In the genomic region with DNA sequence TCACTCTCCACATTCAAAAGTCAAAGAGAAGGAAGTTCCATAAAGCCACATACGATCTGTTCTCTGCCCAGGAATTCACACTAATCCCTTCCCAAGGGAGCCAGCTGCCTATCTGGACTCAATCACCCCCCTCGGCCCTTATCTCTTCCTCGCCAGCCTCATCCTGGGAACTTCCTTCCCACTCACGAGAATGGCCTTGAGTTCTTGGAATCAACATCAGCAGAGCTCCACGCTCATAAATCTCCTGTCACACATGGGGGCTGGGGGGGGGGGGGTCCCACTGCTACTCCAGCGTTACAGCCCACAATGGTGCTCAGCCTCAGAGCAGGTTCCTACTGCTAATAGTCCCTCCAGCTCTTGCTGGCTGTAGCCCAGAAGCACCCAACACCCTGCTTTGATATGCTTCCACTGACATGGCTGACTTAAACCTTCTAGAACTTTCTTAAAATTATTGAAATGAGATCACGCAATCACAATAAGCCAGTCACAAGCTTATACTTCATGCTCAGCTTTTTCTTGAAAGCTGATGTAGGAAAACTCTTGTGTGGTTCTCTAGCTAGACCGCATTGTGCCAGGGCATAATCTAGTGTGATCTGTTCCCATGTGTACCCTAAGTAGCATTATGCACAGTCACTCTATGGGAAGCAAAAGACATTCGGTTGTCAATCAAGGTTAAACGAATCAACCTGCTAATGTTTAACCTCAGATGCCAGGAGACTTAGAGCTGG, we compare ENCODE assay signal across 13 mouse cellular contexts.
DNase-seq lines count a peak whose midpoint lies in the region; ATAC-seq and TF ChIP-seq lines count a peak whose summit lies in the region.
"Had no signal": no experiment of that assay in that cellular context is flagged by ENCODE, and none has a peak within 500 bp of the region (broad histone marks: within the 10 kb centered on the region; RNA-seq: fewer than 3 reads in every experiment).

No protein-coding gene starts in this region.

- 53% methylated on average over 10 of the region's 10 CpGs for WGBS in embryonic facial prominence, embryonic 14.5 days
- 76% methylated on average over 10 of the region's 10 CpGs for WGBS in embryonic facial prominence, embryonic 10.5 days
- WGBS in intestine, embryonic 15.5 days, result 41% methylated on average over 10 of the region's 10 CpGs
- 36% methylated on average over 10 of the region's 10 CpGs for WGBS in kidney, postnatal 0 days

- H3K27me3 ChIP-seq in embryonic facial prominence, embryonic 14.5 days (replicated peaks; ENCODE audit: control insufficient read depth, insufficient read depth, low read length), result no peaks in the 10 kb centered on the region
- H3K27me3 ChIP-seq in embryonic facial prominence, embryonic 10.5 days (replicated peaks; ENCODE audit: low read depth, poor library complexity, severe bottlenecking), result no peaks in the 10 kb centered on the region
- H3K27me3 ChIP-seq in intestine, embryonic 15.5 days (replicated peaks), result no peaks in the 10 kb centered on the region
- no peaks in the 10 kb centered on the region for H3K27me3 ChIP-seq in kidney, postnatal 0 days (ENCODE audit: insufficient read depth, low read length)
- H3K27me3 ChIP-seq: limb, embryonic 13.5 days had no signal

- no peak for TF ChIP-seq CTCF in kidney, postnatal 0 days (IDR thresholded peaks at IDR 0.05; ENCODE audit: low read depth)

- H3K36me3 ChIP-seq in embryonic facial prominence, embryonic 14.5 days (ENCODE audit: control insufficient read depth, insufficient read depth, low read length), result peaks cover 70% of the 10 kb centered on the region
- peaks cover 96% of the 10 kb centered on the region for H3K36me3 ChIP-seq in embryonic facial prominence, embryonic 10.5 days (replicated peaks)
- H3K36me3 ChIP-seq in intestine, embryonic 15.5 days, result peaks cover 17% of the 10 kb centered on the region
- peaks cover 44% of the 10 kb centered on the region for H3K36me3 ChIP-seq in kidney, postnatal 0 days (ENCODE audit: insufficient read depth, low read length)

- no peak overlapping the region for H3K4me3 ChIP-seq in embryonic facial prominence, embryonic 14.5 days (ENCODE audit: low read depth, low read length)
- no peak overlapping the region for H3K4me3 ChIP-seq in embryonic facial prominence, embryonic 10.5 days
- no peak overlapping the region for H3K4me3 ChIP-seq in intestine, embryonic 15.5 days (replicated peaks)
- H3K4me3 ChIP-seq in kidney, postnatal 0 days (replicated peaks; ENCODE audit: low read depth, low read length), result no peak overlapping the region
- H3K4me3 ChIP-seq: limb, embryonic 13.5 days; midbrain, embryonic 10.5 days had no signal

- no peak overlapping the region for H3K4me2 ChIP-seq in embryonic facial prominence, embryonic 14.5 days (ENCODE audit: low read depth, low read length)
- no peak overlapping the region for H3K4me2 ChIP-seq in intestine, embryonic 15.5 days (replicated peaks)
- no peak overlapping the region for H3K4me2 ChIP-seq in kidney, postnatal 0 days (ENCODE audit: low read length)
- H3K4me2 ChIP-seq: limb, embryonic 13.5 days had no signal

- no peaks in the 10 kb centered on the region for H3K4me1 ChIP-seq in embryonic facial prominence, embryonic 14.5 days (ENCODE audit: control insufficient read depth, insufficient read depth, low read length)
- H3K4me1 ChIP-seq in embryonic facial prominence, embryonic 10.5 days, result no peaks in the 10 kb centered on the region
- H3K4me1 ChIP-seq in intestine, embryonic 15.5 days (replicated peaks), result no peaks in the 10 kb centered on the region; the same call in 1 of the 2 replicates
- H3K4me1 ChIP-seq in kidney, postnatal 0 days (replicated peaks; ENCODE audit: insufficient read depth, low read length), result peaks cover 15% of the 10 kb centered on the region; the same call in 1 of the 2 replicates
- H3K4me1 ChIP-seq: limb, embryonic 13.5 days had no signal

- peak; percentile 43 for DNase-seq in embryonic facial prominence, embryonic 14.5 days (ENCODE audit: low spot score)
- no peak for DNase-seq in embryonic facial prominence, embryonic 10.5 days (ENCODE audit: low spot score)
- DNase-seq in kidney, postnatal 0 days (ENCODE audit: low spot score), result peak; percentile 78
- DNase-seq in lung, postnatal 36 days, result peak; percentile 75
- no peak for DNase-seq in right cerebral cortex, adult 2 months (ENCODE audit: low spot score in 2 of 2)
- DNase-seq in thymus, adult 18-20 months, result no peak
- DNase-seq: cerebellum, adult 11 months; heart, adult 18-20 months; spleen, adult 18-20 months; thymus, adult 2 months had no signal

- H3K27ac ChIP-seq in embryonic facial prominence, embryonic 14.5 days (replicated peaks; ENCODE audit: low read depth, low read length), result no peak overlapping the region
- H3K27ac ChIP-seq in embryonic facial prominence, embryonic 10.5 days (replicated peaks), result no peak overlapping the region
- no peak overlapping the region for H3K27ac ChIP-seq in intestine, embryonic 15.5 days
- H3K27ac ChIP-seq in kidney, postnatal 0 days, result peak overlapping the region; percentile 78
- H3K27ac ChIP-seq: limb, embryonic 13.5 days had no signal

- ATAC-seq in embryonic facial prominence, embryonic 14.5 days (ENCODE audit: low read depth), result no peak
- ATAC-seq in intestine, embryonic 15.5 days, result peak; percentile 47
- peak; percentile 37; the same call in 1 of the 2 replicates for ATAC-seq in kidney, postnatal 0 days (replicated peaks; ENCODE audit: low FRiP score, low read depth)

- no peak overlapping the region for H3K9ac ChIP-seq in embryonic facial prominence, embryonic 14.5 days (ENCODE audit: low read depth, low read length)
- no peak overlapping the region for H3K9ac ChIP-seq in intestine, embryonic 15.5 days
- no peak overlapping the region for H3K9ac ChIP-seq in kidney, postnatal 0 days (ENCODE audit: low read depth, low read length)
- H3K9ac ChIP-seq: limb, embryonic 13.5 days had no signal

- no peaks in the 10 kb centered on the region for H3K9me3 ChIP-seq in embryonic facial prominence, embryonic 14.5 days (ENCODE audit: control insufficient read depth, low read length)
- H3K9me3 ChIP-seq in embryonic facial prominence, embryonic 10.5 days, result no peaks in the 10 kb centered on the region
- no peaks in the 10 kb centered on the region for H3K9me3 ChIP-seq in intestine, embryonic 15.5 days
- no peaks in the 10 kb centered on the region for H3K9me3 ChIP-seq in kidney, postnatal 0 days (replicated peaks; ENCODE audit: low read length)
- H3K9me3 ChIP-seq: limb, embryonic 13.5 days; midbrain, embryonic 10.5 days had no signal

Comparison
In these comparisons a context has a peak if more than half of its experiments do, and no peak if none do; other contexts are left out.
1. DNase-seq: peak in embryonic facial prominence, embryonic 14.5 days (single experiment), kidney, postnatal 0 days (single experiment) and lung, postnatal 36 days (single experiment); none in embryonic facial prominence, embryonic 10.5 days (single experiment), right cerebral cortex, adult 2 months (0 of 2) and thymus, adult 18-20 months (0 of 2).